In genomic region chr3:58166628-58167027, GRCm38 (mm10) we compare ENCODE assay signal across 17 mouse cellular contexts.
DNase-seq lines count a peak whose midpoint lies in the region; ATAC-seq and TF ChIP-seq lines count a peak whose summit lies in the region.
"Had no signal": no experiment of that assay in that cellular context is flagged by ENCODE, and none has a peak within 500 bp of the region (broad histone marks: within the 10 kb centered on the region; RNA-seq: fewer than 3 reads in every experiment).

No protein-coding gene starts in this region.

- peak; percentile 77 for DNase-seq in intestine, embryonic 14.5 days (ENCODE audit: low spot score)
- DNase-seq in stomach, postnatal 0 days (ENCODE audit: low spot score): no peak
- peak; percentile 32 for DNase-seq in yolk sac, embryonic 10.5 days (ENCODE audit: low spot score)
- no peak for DNase-seq in layer of hippocampus, adult 2 months (ENCODE audit: low spot score in 2 of 2)
- DNase-seq in left cerebral cortex, postnatal 14 days (ENCODE audit: low spot score in 2 of 2): no peak
- DNase-seq: cerebellum, adult 11-12 months; spleen, adult 18-20 months had no signal

- H3K4me3 ChIP-seq in intestine, embryonic 14.5 days (ENCODE audit: low read depth, low read length): no peak overlapping the region
- H3K4me3 ChIP-seq in intestine, postnatal 0 days (ENCODE audit: low read depth, low read length): no peak overlapping the region
- H3K4me3 ChIP-seq in stomach, embryonic 14.5 days (ENCODE audit: low read depth, low read length): no peak overlapping the region
- no peak overlapping the region for H3K4me3 ChIP-seq in stomach, postnatal 0 days (ENCODE audit: low read depth, low read length)
- H3K4me3 ChIP-seq in heart, embryonic 14.5 days (ENCODE audit: control insufficient read depth in 1 of 2, insufficient read depth in 1 of 2, low read depth in 1 of 2, low read length in 2 of 2): no peak overlapping the region
- no peak overlapping the region for H3K4me3 ChIP-seq in layer of hippocampus, adult 2 months
- H3K4me3 ChIP-seq: limb, embryonic 10.5 days; liver, embryonic 15.5 days; midbrain, embryonic 10.5 days; myocyte had no signal

- no peak for TF ChIP-seq EP300 in stomach, postnatal 0 days (optimal IDR thresholded peaks at IDR 0.05)

- no peak overlapping the region; the same call in 1 of the 2 replicates for H3K27ac ChIP-seq in intestine, embryonic 14.5 days (ENCODE audit: low read depth)
- H3K27ac ChIP-seq in intestine, postnatal 0 days (ENCODE audit: low read depth, low read length): no peak overlapping the region
- H3K27ac ChIP-seq in stomach, embryonic 14.5 days (ENCODE audit: low read length): no peak overlapping the region
- H3K27ac ChIP-seq in stomach, postnatal 0 days (replicated peaks): no peak overlapping the region
- peak overlapping the region; percentile 86 to 89 for H3K27ac ChIP-seq in heart, embryonic 14.5 days (replicated peaks in 1 of 2; ENCODE audit: control insufficient read depth in 1 of 2, insufficient read depth in 1 of 2, low read depth in 2 of 2, low read length in 2 of 2)
- H3K27ac ChIP-seq in layer of hippocampus, adult 2 months: no peak overlapping the region
- H3K27ac ChIP-seq: limb, embryonic 10.5 days; liver, embryonic 15.5 days; midbrain, embryonic 10.5 days had no signal

- H3K9ac ChIP-seq in intestine, embryonic 14.5 days (ENCODE audit: low read length): no peak overlapping the region
- H3K9ac ChIP-seq in intestine, postnatal 0 days (ENCODE audit: low read depth, low read length): no peak overlapping the region
- no peak overlapping the region for H3K9ac ChIP-seq in stomach, embryonic 14.5 days (replicated peaks; ENCODE audit: low read depth, low read length)
- H3K9ac ChIP-seq in stomach, postnatal 0 days (ENCODE audit: low read length): no peak overlapping the region
- H3K9ac ChIP-seq in heart, embryonic 14.5 days (ENCODE audit: low read length): no peak overlapping the region
- H3K9ac ChIP-seq: liver, embryonic 15.5 days had no signal

- 19% methylated on average over 2 of the region's 2 CpGs for WGBS in intestine, embryonic 14.5 days
- WGBS in intestine, postnatal 0 days: 50% methylated on average over 2 of the region's 2 CpGs
- 19% methylated on average over 2 of the region's 2 CpGs for WGBS in stomach, embryonic 14.5 days
- WGBS in stomach, postnatal 0 days: 23% methylated on average over 2 of the region's 2 CpGs
- 2% methylated on average over 2 of the region's 2 CpGs for WGBS in heart, embryonic 14.5 days

- H3K4me2 ChIP-seq in intestine, embryonic 14.5 days (ENCODE audit: low read length): no peak overlapping the region
- no peak overlapping the region for H3K4me2 ChIP-seq in intestine, postnatal 0 days (replicated peaks; ENCODE audit: low read depth)
- H3K4me2 ChIP-seq in stomach, embryonic 14.5 days (replicated peaks; ENCODE audit: low read depth, low read length): no peak overlapping the region
- no peak overlapping the region for H3K4me2 ChIP-seq in stomach, postnatal 0 days (replicated peaks; ENCODE audit: low read depth)
- peak overlapping the region; percentile 23; the same call in 1 of the 2 replicates for H3K4me2 ChIP-seq in heart, embryonic 14.5 days (ENCODE audit: low read length)
- H3K4me2 ChIP-seq: liver, embryonic 15.5 days had no signal

- TF ChIP-seq CTCF in intestine, postnatal 0 days (IDR thresholded peaks at IDR 0.05; ENCODE audit: low read depth): no peak
- no peak for TF ChIP-seq CTCF in stomach, postnatal 0 days (IDR thresholded peaks at IDR 0.05; ENCODE audit: low read depth)
- no peak for TF ChIP-seq CTCF in layer of hippocampus, adult 2 months (conservative IDR thresholded peaks at IDR 0.05)

- H3K4me1 ChIP-seq in intestine, embryonic 14.5 days (replicated peaks; ENCODE audit: control insufficient read depth, insufficient read depth, low read length): peaks cover 10% of the 10 kb centered on the region; the same call in 1 of the 2 replicates
- no peaks in the 10 kb centered on the region for H3K4me1 ChIP-seq in intestine, postnatal 0 days (replicated peaks; ENCODE audit: control insufficient read depth, insufficient read depth, low read length)
- H3K4me1 ChIP-seq in stomach, embryonic 14.5 days (ENCODE audit: control insufficient read depth, insufficient read depth, low read length): no peaks in the 10 kb centered on the region
- H3K4me1 ChIP-seq in stomach, postnatal 0 days (replicated peaks; ENCODE audit: control insufficient read depth, insufficient read depth): no peaks in the 10 kb centered on the region
- peaks cover 32 to 52% of the 10 kb centered on the region in 2 experiments for H3K4me1 ChIP-seq in heart, embryonic 14.5 days (ENCODE audit: control insufficient read depth in 2 of 2, insufficient read depth in 2 of 2, low read length in 2 of 2)
- H3K4me1 ChIP-seq: liver, embryonic 15.5 days had no signal

- H3K27me3 ChIP-seq in intestine, embryonic 14.5 days (replicated peaks; ENCODE audit: control insufficient read depth, insufficient read depth, low read length): no peaks in the 10 kb centered on the region
- H3K27me3 ChIP-seq in intestine, postnatal 0 days (replicated peaks; ENCODE audit: control insufficient read depth, insufficient read depth, low read length): no peaks in the 10 kb centered on the region
- no peaks in the 10 kb centered on the region for H3K27me3 ChIP-seq in stomach, embryonic 14.5 days (ENCODE audit: control insufficient read depth, insufficient read depth, low read length)
- no peaks in the 10 kb centered on the region for H3K27me3 ChIP-seq in stomach, postnatal 0 days (ENCODE audit: control insufficient read depth, insufficient read depth, low read length)
- no peaks in the 10 kb centered on the region for H3K27me3 ChIP-seq in heart, embryonic 14.5 days (ENCODE audit: control insufficient read depth, insufficient read depth, low read length)
- H3K27me3 ChIP-seq: CH12.LX; liver, embryonic 15.5 days; Patski had no signal

- H3K9me3 ChIP-seq in intestine, embryonic 14.5 days (ENCODE audit: control insufficient read depth, low read length): no peaks in the 10 kb centered on the region
- no peaks in the 10 kb centered on the region for H3K9me3 ChIP-seq in intestine, postnatal 0 days (ENCODE audit: control insufficient read depth)
- no peaks in the 10 kb centered on the region for H3K9me3 ChIP-seq in stomach, embryonic 14.5 days (ENCODE audit: control insufficient read depth, low read depth, low read length)
- H3K9me3 ChIP-seq in stomach, postnatal 0 days (ENCODE audit: control insufficient read depth, low read length): no peaks in the 10 kb centered on the region
- H3K9me3 ChIP-seq in heart, embryonic 14.5 days (ENCODE audit: control insufficient read depth, low read length): no peaks in the 10 kb centered on the region
- H3K9me3 ChIP-seq: limb, embryonic 10.5 days; liver, embryonic 15.5 days; midbrain, embryonic 10.5 days had no signal

- ATAC-seq in intestine, embryonic 14.5 days (replicated peaks; ENCODE audit: low FRiP score, low TSS enrichment, low read depth): peak; percentile 69
- no peak for ATAC-seq in intestine, postnatal 0 days
- peak; percentile 74; the same call in 1 of the 2 replicates for ATAC-seq in stomach, embryonic 14.5 days (ENCODE audit: insufficient number of reproducible peaks, insufficient read depth, low FRiP score, low read depth)
- no peak; the same call in 1 of the 2 replicates for ATAC-seq in stomach, postnatal 0 days (ENCODE audit: low FRiP score, low TSS enrichment)
- peak; percentile 91 for ATAC-seq in heart, embryonic 14.5 days (ENCODE audit: insufficient number of reproducible peaks, insufficient read depth, low FRiP score, low read depth)
- ATAC-seq: inflammation-experienced regulatory T-cells, adult 6 months; Patski had no signal

- H3K36me3 ChIP-seq in intestine, embryonic 14.5 days (ENCODE audit: control insufficient read depth, insufficient read depth, low read length): no peaks in the 10 kb centered on the region
- H3K36me3 ChIP-seq in intestine, postnatal 0 days (ENCODE audit: control insufficient read depth, insufficient read depth): no peaks in the 10 kb centered on the region
- no peaks in the 10 kb centered on the region for H3K36me3 ChIP-seq in stomach, embryonic 14.5 days (ENCODE audit: control insufficient read depth, insufficient read depth, low read length)
- no peaks in the 10 kb centered on the region for H3K36me3 ChIP-seq in stomach, postnatal 0 days (ENCODE audit: control insufficient read depth, insufficient read depth, low read length)
- H3K36me3 ChIP-seq in heart, embryonic 14.5 days (ENCODE audit: control insufficient read depth, insufficient read depth, low read length): no peaks in the 10 kb centered on the region
- H3K36me3 ChIP-seq: limb, embryonic 10.5 days; liver, embryonic 15.5 days; midbrain, embryonic 10.5 days had no signal

- intact Hi-C loops in left cerebral cortex, postnatal 14 days (cut with DNase I): no loop called here

Comparison
In these comparisons a context has a peak if more than half of its experiments do, and no peak if none do; other contexts are left out.
1. ATAC-seq: peak in intestine, embryonic 14.5 days (single experiment), stomach, embryonic 14.5 days (single experiment) and heart, embryonic 14.5 days (single experiment); none in intestine, postnatal 0 days (single experiment) and stomach, postnatal 0 days (single experiment).
2. DNase-seq: peak in intestine, embryonic 14.5 days (single experiment) and yolk sac, embryonic 10.5 days (single experiment); none in stomach, postnatal 0 days (single experiment), layer of hippocampus, adult 2 months (0 of 2) and left cerebral cortex, postnatal 14 days (0 of 2).
3. H3K27ac ChIP-seq: peak in heart, embryonic 14.5 days (2 of 2); none in intestine, embryonic 14.5 days (single experiment), intestine, postnatal 0 days (single experiment), stomach, embryonic 14.5 days (single experiment), stomach, postnatal 0 days (single experiment) and layer of hippocampus, adult 2 months (single experiment).